Mouse (Mus musculus) CH12.LX (cell line): ENCODE measurements at regions not wholly inside any gene's neighbourhood (a gene's known extent, or its start where the extent isn't known, plus 50 kb on each side); places are given as distances from the start of the nearest gene placed in this dataset.

Source experiments
- DNase-seq: peaks from one replicate; pipeline ENCODE4 v3.0.0-alpha.2; 2013; ENCODE audit errors: extremely low read depth
- H3K27ac ChIP-seq: 2 replicates; pipeline ENCODE4 v1.5.1; 2012; ENCODE audit warnings: low read depth, mild to moderate bottlenecking, control low read depth, moderate library complexity; ENCODE audit not compliant: insufficient read depth
- H3K27me3 ChIP-seq: replicated peaks from 2 replicates; pipeline ENCODE3; 2012; ENCODE audit warnings: inconsistent platforms
- H3K36me3 ChIP-seq, 2 experiments: replicated peaks in 1 of 2; 2 replicates each; pipeline versions ENCODE3 to v1.6.1; 2012; ENCODE audit warnings: inconsistent platforms in 1 of 2, low read length in 1 of 2, mild to moderate bottlenecking in 1 of 2, mixed read lengths in 1 of 2, moderate library complexity in 1 of 2; ENCODE audit not compliant: control insufficient read depth in 1 of 2, insufficient read depth in 1 of 2
- H3K4me1 ChIP-seq, 2 experiments: 2 replicates each; pipeline ENCODE4 v1.6.1; 2012; ENCODE audit warnings: inconsistent platforms in 1 of 2, moderate library complexity in 1 of 2; ENCODE audit not compliant: insufficient read depth in 2 of 2, control insufficient read depth in 1 of 2
- H3K4me2 ChIP-seq: 2 replicates; pipeline ENCODE4 v1.6.1; 2012; ENCODE audit warnings: low read depth, mild to moderate bottlenecking, control low read depth; ENCODE audit not compliant: poor library complexity, insufficient read depth, severe bottlenecking
- H3K4me3 ChIP-seq, 3 experiments: fragments of 150-350 bp in 1 of 3; sonication (generic) in 1 of 3; replicated peaks in 1 of 3; 2 replicates each; pipeline versions ENCODE3 to v1.5.1; 2011 to 2012; ENCODE audit warnings: low read depth in 2 of 3, low read length in 2 of 3, mild to moderate bottlenecking in 2 of 3, moderate library complexity in 2 of 3, control low read depth in 1 of 3, improper control_type of control experiment in 1 of 3, inconsistent platforms in 1 of 3, mixed read lengths in 1 of 3; ENCODE audit not compliant: poor library complexity in 1 of 3
- H3K79me2 ChIP-seq: replicated peaks from 2 replicates; pipeline ENCODE4 v1.6.1; 2012; ENCODE audit warnings: mild to moderate bottlenecking, moderate library complexity; ENCODE audit not compliant: control insufficient read depth, poor library complexity, insufficient read depth, severe bottlenecking; ENCODE audit errors: extremely low read depth
- H3K9ac ChIP-seq: 2 replicates; pipeline ENCODE4 v1.6.1; 2012; ENCODE audit warnings: low read depth, mild to moderate bottlenecking, control low read depth, moderate library complexity; ENCODE audit not compliant: insufficient read depth
- H3K9me3 ChIP-seq: replicated peaks from 2 replicates; pipeline ENCODE3; 2012; ENCODE audit warnings: low read length, inconsistent platforms, mixed read lengths
- BHLHE40 ChIP-seq: IDR thresholded peaks from 2 replicates; pipeline ENCODE4 v1.6.1; 2011; ENCODE audit warnings: mild to moderate bottlenecking, low read depth, low read length, improper control_type of control experiment
- CHD2 ChIP-seq: IDR thresholded peaks from 2 replicates; pipeline ENCODE4 v1.6.1; 2011; ENCODE audit warnings: low read length, improper control_type of control experiment
- CTCF ChIP-seq, 2 experiments: IDR thresholded peaks in 1 of 2; conservative IDR thresholded peaks in 1 of 2; 2 replicates each; pipeline ENCODE4 v1.5.1; 2011 to 2012; ENCODE audit warnings: low read depth in 2 of 2, low read length in 2 of 2, improper control_type of control experiment in 1 of 2, inconsistent platforms in 1 of 2, mild to moderate bottlenecking in 1 of 2, moderate library complexity in 1 of 2
- E2F4 ChIP-seq: IDR thresholded peaks from 2 replicates; pipeline ENCODE4 v1.6.1; 2011; ENCODE audit warnings: low read depth, low read length, improper control_type of control experiment; ENCODE audit not compliant: insufficient replicate concordance
- ELF1 ChIP-seq: IDR thresholded peaks from 2 replicates; pipeline ENCODE4 v1.6.1; 2014; ENCODE audit warnings: low read depth, mild to moderate bottlenecking, inconsistent platforms, low read length, improper control_type of control experiment
- EP300 ChIP-seq: IDR thresholded peaks from 2 replicates; pipeline ENCODE4 v1.6.1; 2011; ENCODE audit warnings: low read length, improper control_type of control experiment
- ETS1 ChIP-seq: conservative IDR thresholded peaks from 2 replicates; pipeline ENCODE4 v1.6.1; 2012; ENCODE audit warnings: low read depth, mild to moderate bottlenecking, inconsistent platforms, low read length, improper control_type of control experiment, moderate library complexity
- MAFK ChIP-seq: IDR thresholded peaks from 2 replicates; pipeline ENCODE4 v1.6.1; 2011; ENCODE audit warnings: low read length, improper control_type of control experiment; ENCODE audit not compliant: insufficient replicate concordance
- MAX ChIP-seq: IDR thresholded peaks from 2 replicates; pipeline ENCODE4 v1.6.1; 2011; ENCODE audit warnings: low read length, improper control_type of control experiment
- MAZ ChIP-seq: IDR thresholded peaks from 2 replicates; pipeline ENCODE4 v1.6.1; 2012; ENCODE audit warnings: low read depth, mild to moderate bottlenecking, inconsistent platforms, low read length, improper control_type of control experiment, moderate library complexity
- MEF2A ChIP-seq: IDR thresholded peaks from 2 replicates; pipeline ENCODE4 v1.6.1; 2014; ENCODE audit warnings: low read depth, mild to moderate bottlenecking, inconsistent platforms, low read length, improper control_type of control experiment, borderline replicate concordance
- MXI1 ChIP-seq: IDR thresholded peaks from 2 replicates; pipeline ENCODE4 v1.6.1; 2011; ENCODE audit warnings: mild to moderate bottlenecking, low read depth, low read length, improper control_type of control experiment
- NELFE ChIP-seq: IDR thresholded peaks from 2 replicates; pipeline ENCODE4 v1.6.1; 2011; ENCODE audit warnings: low read depth, low read length, improper control_type of control experiment
- NRF1 ChIP-seq: IDR thresholded peaks from 2 replicates; pipeline ENCODE4 v1.6.1; 2014; ENCODE audit warnings: low read depth, mild to moderate bottlenecking, inconsistent platforms, low read length, improper control_type of control experiment, moderate library complexity
- POLR2A ChIP-seq: IDR thresholded peaks from 2 replicates; pipeline ENCODE4 v1.6.1; 2011; ENCODE audit warnings: low read depth, mild to moderate bottlenecking, improper control_type of control experiment, low read length
- RCOR1 ChIP-seq: conservative IDR thresholded peaks from 2 replicates; pipeline ENCODE4 v1.6.1; 2012; ENCODE audit warnings: low read depth, mild to moderate bottlenecking, inconsistent platforms, low read length, improper control_type of control experiment
- SIN3A ChIP-seq: IDR thresholded peaks from 2 replicates; pipeline ENCODE4 v1.6.1; 2012; ENCODE audit warnings: low read length, improper control_type of control experiment, inconsistent platforms
- TBP ChIP-seq: conservative IDR thresholded peaks from 2 replicates; pipeline ENCODE4 v1.6.1; 2011; ENCODE audit warnings: low read depth, low read length, improper control_type of control experiment
- TCF12 ChIP-seq: IDR thresholded peaks from 2 replicates; pipeline ENCODE4 v1.6.1; 2014; ENCODE audit warnings: low read depth, mild to moderate bottlenecking, inconsistent platforms, low read length, improper control_type of control experiment
- USF1 ChIP-seq: IDR thresholded peaks from 2 replicates; pipeline ENCODE4 v1.6.1; 2014; ENCODE audit warnings: low read depth, mild to moderate bottlenecking, inconsistent platforms, low read length, improper control_type of control experiment
- USF2 ChIP-seq: conservative IDR thresholded peaks from 2 replicates; pipeline ENCODE4 v1.6.1; 2011; ENCODE audit warnings: low read depth, low read length, improper control_type of control experiment
- ZKSCAN1 ChIP-seq: IDR thresholded peaks from 2 replicates; pipeline ENCODE4 v1.6.1; 2012; ENCODE audit warnings: low read depth, inconsistent platforms, low read length, improper control_type of control experiment, borderline replicate concordance
- ZMIZ1 ChIP-seq: IDR thresholded peaks from 2 replicates; pipeline ENCODE4 v1.6.1; 2012; ENCODE audit warnings: low read depth, mild to moderate bottlenecking, inconsistent platforms, low read length, improper control_type of control experiment
- ZNF384 ChIP-seq: IDR thresholded peaks from 2 replicates; pipeline ENCODE4 v1.6.1; 2012; ENCODE audit warnings: low read depth, low read length, improper control_type of control experiment, inconsistent platforms
- dilution Hi-C: fragments of 300-500 bp; cut with MboI; formaldehyde crosslinking; loops from 2 replicates; pipeline ENCODE4 v1.14.3; 2020; ENCODE audit warnings: low sequenced_read_pairs; ENCODE audit not compliant: extremely low pct_unique_long_range_greater_than_20kb, extremely low pct_ligation_motif_present
- in situ Hi-C: fragments of 300-500 bp; cut with MboI; formaldehyde crosslinking; loops from 3 replicates; pipeline ENCODE4 v1.14.3; 2019; ENCODE audit warnings: low sequenced_read_pairs, low pct_ligation_motif_present, low pct_unique_long_range_greater_than_20kb, mixed read lengths

DNA sequence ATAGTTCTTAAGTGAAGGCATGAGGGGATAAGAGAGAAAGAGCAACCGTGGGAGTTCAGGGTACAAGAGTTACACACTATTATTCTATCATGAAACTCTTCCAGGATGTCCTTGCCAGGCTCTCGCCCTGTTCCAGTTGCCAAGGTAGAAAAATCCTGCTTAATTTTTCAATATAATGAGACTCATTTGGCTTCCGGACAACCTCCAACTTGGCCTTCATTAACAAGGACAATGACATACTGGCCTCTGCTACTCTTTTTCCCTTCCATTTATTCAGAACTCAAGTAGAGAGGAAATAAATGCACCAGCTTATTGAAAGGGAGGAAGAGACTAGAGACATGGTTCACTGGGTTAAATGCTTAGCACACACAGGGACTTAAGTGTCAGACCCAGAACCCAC lies 206.5 kb downstream of the Il15 start:
- Histone ChIP-seq H3K36me3 (no peaks in the 10 kb centered on the region), H3K79me2 (no peaks in the 10 kb centered on the region), H3K9me3 (no peaks in the 10 kb centered on the region), H3K9ac (no peak overlapping the region), H3K4me2 (no peak overlapping the region), H3K4me3 (no peak overlapping the region), H3K4me1 (peaks cover 0 to 4% of the 10 kb centered on the region in 2 experiments; a peak in 2 of 4 replicates), H3K27me3 (no peaks in the 10 kb centered on the region), H3K27ac (no peak overlapping the region)
- DNase-seq = no peak
- dilution Hi-C loops (no loop called here), in situ Hi-C loops (no loop called here)
- TF ChIP-seq MEF2A (no peak), MAX (no peak), ELF1 (no peak), ZNF384 (no peak), ETS1 (no peak), ZMIZ1 (no peak), NELFE (no peak), TCF12 (no peak), MAZ (no peak), NRF1 (no peak), BHLHE40 (no peak), TBP (no peak), USF2 (no peak), RCOR1 (no peak), CHD2 (no peak), CTCF (conservative IDR thresholded peaks at IDR 0.05 in 1 of 2, IDR thresholded peaks at IDR 0.05 in 1 of 2; ENCODE audit: low read depth in 2 of 2, low read length in 2 of 2) (no peak), USF1 (no peak), POLR2A (no peak), MXI1 (no peak)

DNA sequence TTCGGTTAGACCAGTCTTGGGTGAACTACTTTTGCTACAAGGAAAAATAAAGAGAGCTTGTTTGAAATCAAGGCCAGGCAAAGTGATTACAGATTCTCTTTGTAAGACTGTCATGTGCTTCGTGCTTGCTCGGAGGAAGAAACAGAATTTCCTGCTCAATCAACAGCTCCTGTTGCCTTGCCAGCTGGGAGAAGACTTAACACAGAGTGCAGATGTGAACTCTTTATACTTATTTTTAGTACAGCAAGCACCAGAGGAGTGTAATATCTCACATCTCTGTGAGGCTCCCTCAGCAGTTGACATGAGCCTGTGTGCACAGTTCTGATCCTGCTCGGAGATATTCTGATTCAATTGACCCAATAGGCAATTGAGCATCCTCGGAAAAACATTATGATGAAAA lies 207.9 kb downstream of the Il15 start:
- dilution Hi-C loops (no loop called here), in situ Hi-C loops (no loop called here)
- DNase-seq = no peak
- no peak overlapping the region for H3K4me3 ChIP-seq
- no peaks in the 10 kb centered on the region for H3K79me2 ChIP-seq
- no peaks in the 10 kb centered on the region for H3K9me3 ChIP-seq
- peaks cover 0 to 8% of the 10 kb centered on the region in 2 experiments; a peak in 2 of 4 replicates for H3K4me1 ChIP-seq
- no peaks in the 10 kb centered on the region for H3K27me3 ChIP-seq
- H3K36me3 ChIP-seq = no peaks in the 10 kb centered on the region
- no peak overlapping the region for H3K27ac ChIP-seq
- no peak overlapping the region for H3K9ac ChIP-seq
- H3K4me2 ChIP-seq = no peak overlapping the region
- TF ChIP-seq ZKSCAN1 (no peak), EP300 (no peak), E2F4 (no peak), ETS1 (no peak), SIN3A (no peak), MAFK (no peak), POLR2A (no peak)
- TF ChIP-seq, all 38 proteins: peak for 0
